Mouse (Mus musculus) left cerebral cortex, adult 2 months (tissue): ENCODE results near the gene Ms4a6c. TPM values are rescaled to one million over a fixed set of nuclear protein-coding genes. Genes with fewer than 3 reads are reported as not detected.
A peak's percentile ranks its signal among the peaks of the same experiment; 100 is the strongest.
"Not testable (repeated sequence)": the region's sequence is repeated elsewhere in the genome, so short reads cannot be mapped to it uniquely, and the experiment has no call there.

Source experiments
- DNase-seq, 2 experiments: peaks; one replicate each; pipeline ENCODE4 v3.0.0; 2021 to 2022; ENCODE audit warnings: low spot score in 2 of 2, mixed read lengths in 1 of 2; ENCODE audit errors: extremely low spot score in 1 of 2
- H3K27ac ChIP-seq: fragments of 200-600 bp; 2 replicates; pipeline ENCODE4 v1.8.1; 2022
- H3K4me3 ChIP-seq: fragments of 200-600 bp; 2 replicates; pipeline ENCODE4 v1.8.1; 2022
- CTCF ChIP-seq: fragments of 200-600 bp; IDR thresholded peaks from 2 replicates; pipeline ENCODE4 v1.8.1; 2022; ENCODE audit warnings: antibody characterized with exemption, mild to moderate bottlenecking, moderate library complexity
- intact Hi-C: fragments of 180-260 bp; cut with DNase I; formaldehyde crosslinking; loops from one replicate; pipeline ENCODE4 v1.15.1; 2025
- total RNA-seq, 2 experiments: library from RNA; stranded (reverse); gene quantifications; 2 replicates each; pipeline ENCODE4 v1.2.3; 2021

The Ms4a6c gene
- total RNA-seq, 2 experiments from 2014 or later = 1.4 to 2.3 TPM

DNA sequence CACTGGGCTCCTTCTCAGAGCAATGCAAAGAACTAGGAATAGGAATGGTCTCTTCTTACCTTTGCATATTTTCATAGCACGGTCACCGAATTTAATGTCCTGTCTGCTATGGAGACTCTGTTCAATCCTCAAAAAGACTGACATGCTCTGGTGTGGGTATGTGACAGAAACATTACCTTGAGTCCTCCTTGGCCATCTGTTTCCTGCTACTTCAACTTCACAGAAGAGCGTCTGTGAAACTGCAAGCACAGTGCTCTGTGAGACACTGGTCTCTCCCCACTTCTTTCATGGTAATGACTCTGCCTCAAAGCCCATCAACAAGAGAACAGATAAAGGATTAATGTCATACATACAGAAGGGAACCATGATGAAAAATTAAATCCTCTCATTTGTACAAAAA, 15.2 kb downstream of the Ms4a6c start:
- no peak for DNase-seq
- intact Hi-C loops = no loop called here
- Histone ChIP-seq H3K27ac (no peak overlapping the region), H3K4me3 (no peak overlapping the region)
- no peak for TF ChIP-seq CTCF

DNA sequence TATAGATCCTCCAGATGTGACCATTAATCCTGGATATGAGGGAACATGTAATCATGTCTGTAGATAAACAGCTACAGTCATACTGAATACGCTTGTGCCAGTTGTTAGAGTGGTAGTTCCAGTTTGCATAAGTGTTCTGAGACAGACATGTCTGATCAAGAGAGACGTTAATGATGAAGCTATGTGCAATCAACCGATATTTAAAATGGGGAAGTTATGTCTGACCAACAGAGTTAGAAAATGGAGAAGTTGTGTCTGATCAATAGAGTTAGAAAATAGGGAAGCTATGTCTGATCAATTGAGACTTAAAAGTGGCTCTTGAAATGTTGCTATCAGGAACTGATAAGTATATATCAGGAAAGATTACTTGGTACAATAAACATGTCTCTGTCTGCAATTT, 16.1 kb downstream of the Ms4a6c start:
- intact Hi-C loops = no loop called here
- TF ChIP-seq CTCF = no peak
- no peak overlapping the region for H3K4me3 ChIP-seq
- H3K27ac ChIP-seq = peak overlapping the region; percentile 70
- DNase-seq = no peak

DNA sequence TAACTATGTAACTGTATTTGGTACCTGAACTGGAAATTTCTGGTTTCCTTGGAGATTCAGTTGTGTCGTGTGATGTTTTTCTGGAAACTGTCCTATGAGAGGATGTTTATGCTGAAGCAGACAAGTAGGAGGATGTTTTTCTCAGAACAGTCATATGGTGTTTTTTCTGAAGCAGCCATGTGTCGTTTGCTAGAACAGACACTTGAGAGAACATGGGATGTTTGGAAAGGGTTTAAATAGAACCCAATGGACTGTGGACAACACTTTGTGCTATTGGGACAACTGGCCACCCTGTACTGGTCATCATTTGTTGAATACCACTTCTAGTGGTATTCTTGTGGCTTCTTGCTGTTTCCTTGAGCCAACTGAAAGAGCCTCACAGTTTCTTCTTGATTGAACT, 16.6 kb downstream of the Ms4a6c start, which contains the start of gene Gm8369:
TSS of gene Gm8369 (plus strand) at position 193 of the 400 bp plus-strand sequence.
- Histone ChIP-seq H3K4me3 (no peak within 1 kb of the TSS), H3K27ac (peak within 1 kb of the TSS; percentile 70)
- intact Hi-C loops = no loop called here
- DNase-seq = no peak
- TF ChIP-seq CTCF = no peak

- no peak for TF ChIP-seq CTCF
- intact Hi-C loops = no loop called here
- Histone ChIP-seq H3K4me3 (no peak overlapping the region), H3K27ac (peak overlapping the region; percentile 30)
- no peak for DNase-seq
Measured at GRCm38 (mm10) chr19:11486599-11486998, 17.4 kb downstream of the Ms4a6c start.

GRCm38 (mm10) chr19:11491406-11492189, 22.4 kb downstream of the Ms4a6c start:
- Histone ChIP-seq H3K4me3 (no peak overlapping the region), H3K27ac (no peak overlapping the region)
- intact Hi-C loops = no loop called here
- no peak for DNase-seq
- TF ChIP-seq CTCF = no peak

- no peak for TF ChIP-seq CTCF
- DNase-seq = no peak
- no peak overlapping the region for H3K27ac ChIP-seq
- no peak overlapping the region for H3K4me3 ChIP-seq
- intact Hi-C loops = no loop called here
Measured at GRCm38 (mm10) chr19:11492671-11493070, 23.5 kb downstream of the Ms4a6c start.

- intact Hi-C loops = no loop called here
- no peak for DNase-seq
- H3K27ac ChIP-seq = no peak overlapping the region
- TF ChIP-seq CTCF = no peak
- H3K4me3 ChIP-seq = no peak overlapping the region
Measured at GRCm38 (mm10) chr19:11494519-11494918, 25.4 kb downstream of the Ms4a6c start.

- Histone ChIP-seq H3K4me3 (no peak overlapping the region), H3K27ac (no peak overlapping the region)
- TF ChIP-seq CTCF = no peak
- DNase-seq = no peak
- intact Hi-C loops = no loop called here
Measured at GRCm38 (mm10) chr19:11496361-11496760, 27.2 kb downstream of the Ms4a6c start.

GRCm38 (mm10) chr19:11497300-11497699, 28.1 kb downstream of the Ms4a6c start:
- DNase-seq, H3K4me3 ChIP-seq, intact Hi-C loops, H3K27ac ChIP-seq: not testable (repeated sequence)

GRCm38 (mm10) chr19:11500796-11501195, 31.6 kb downstream of the Ms4a6c start:
- no peak for DNase-seq
- intact Hi-C loops = loop anchor here (5.0 kb wide), 1 partner anchor 47 kb away; no protein-coding TSS in a partner anchor
- no peak overlapping the region for H3K27ac ChIP-seq
- no peak overlapping the region for H3K4me3 ChIP-seq
- TF ChIP-seq CTCF = no peak

DNA sequence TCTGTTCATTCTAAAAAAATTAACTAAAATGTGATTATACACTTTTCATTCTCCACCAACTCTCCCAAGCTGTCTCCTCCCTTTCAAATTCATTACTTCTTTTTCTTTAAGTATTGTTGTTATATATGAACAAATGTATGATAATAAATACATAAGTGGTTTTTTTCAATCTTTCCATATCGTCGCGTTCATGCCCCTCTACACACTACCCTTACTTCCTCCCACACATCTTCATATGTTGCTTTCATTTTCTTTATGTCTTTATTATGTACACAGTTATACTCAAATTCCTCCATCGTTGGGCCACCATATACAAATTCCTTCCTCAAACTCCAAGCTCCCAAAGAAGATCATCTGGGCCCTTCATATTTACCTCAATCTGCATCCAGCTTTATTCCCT, 32.2 kb downstream of the Ms4a6c start:
- Histone ChIP-seq H3K27ac (no peak overlapping the region), H3K4me3 (no peak overlapping the region)
- intact Hi-C loops = loop anchor here (5.0 kb wide), 1 partner anchor 46 kb away; no protein-coding TSS in a partner anchor
- DNase-seq = no peak
- no peak for TF ChIP-seq CTCF

GRCm38 (mm10) chr19:11504857-11505256, 35.7 kb downstream of the Ms4a6c start:
- DNase-seq = no peak
- TF ChIP-seq CTCF = no peak
- intact Hi-C loops = loop anchor here (5.0 kb wide), 1 partner anchor 42 kb away; no protein-coding TSS in a partner anchor
- no peak overlapping the region for H3K4me3 ChIP-seq
- no peak overlapping the region for H3K27ac ChIP-seq

- no peak for TF ChIP-seq CTCF
- no peak for DNase-seq
- intact Hi-C loops = no loop called here
- H3K27ac ChIP-seq = no peak overlapping the region
- no peak overlapping the region for H3K4me3 ChIP-seq
Measured at GRCm38 (mm10) chr19:11513458-11513857, 44.3 kb downstream of the Ms4a6c start.
